ENCODE assay signal across 10 mouse cellular contexts in genomic region chr16:96996854-96997253, GRCm38 (mm10).
DNase-seq lines count a peak whose midpoint lies in the region; ATAC-seq lines count a peak whose summit lies in the region.
"Had no signal": no experiment of that assay in that cellular context is flagged by ENCODE, and none has a peak within 500 bp of the region (broad histone marks: within the 10 kb centered on the region; RNA-seq: fewer than 3 reads in every experiment).

No protein-coding gene starts in this region.

- no peak overlapping the region for H3K9ac ChIP-seq in forebrain, embryonic 12.5 days
- no peak overlapping the region for H3K9ac ChIP-seq in forebrain, embryonic 11.5 days (ENCODE audit: low read length)
- no peak overlapping the region for H3K9ac ChIP-seq in forebrain, embryonic 15.5 days (replicated peaks)
- H3K9ac ChIP-seq: heart, embryonic 15.5 days; midbrain, embryonic 12.5 days had no signal

- H3K4me1 ChIP-seq in forebrain, embryonic 12.5 days = 0 out of 2 replicates have a peak, but pooled peaks cover 5% of the 10 kb centered on the region
- H3K4me1 ChIP-seq in forebrain, embryonic 11.5 days (replicated peaks; ENCODE audit: control insufficient read depth, insufficient read depth, low read length) = no peaks in the 10 kb centered on the region
- peaks cover 32% of the 10 kb centered on the region for H3K4me1 ChIP-seq in forebrain, embryonic 15.5 days
- H3K4me1 ChIP-seq: heart, embryonic 15.5 days had no signal

- H3K4me3 ChIP-seq in forebrain, embryonic 12.5 days (replicated peaks) = no peak overlapping the region
- H3K4me3 ChIP-seq in forebrain, embryonic 11.5 days (ENCODE audit: low read depth, low read length) = no peak overlapping the region
- no peak overlapping the region for H3K4me3 ChIP-seq in forebrain, embryonic 15.5 days
- H3K4me3 ChIP-seq: heart, embryonic 15.5 days; midbrain, embryonic 12.5 days had no signal

- no peaks in the 10 kb centered on the region for H3K36me3 ChIP-seq in forebrain, embryonic 12.5 days (replicated peaks)
- H3K36me3 ChIP-seq in forebrain, embryonic 11.5 days (ENCODE audit: control insufficient read depth, insufficient read depth, low read length) = no peaks in the 10 kb centered on the region
- no peaks in the 10 kb centered on the region for H3K36me3 ChIP-seq in forebrain, embryonic 15.5 days
- H3K36me3 ChIP-seq: heart, embryonic 15.5 days; midbrain, embryonic 12.5 days had no signal

- H3K27ac ChIP-seq in forebrain, embryonic 12.5 days = 0 out of 2 replicates have a peak overlapping the region, but pooled peaks have one; percentile 32
- no peak overlapping the region for H3K27ac ChIP-seq in forebrain, embryonic 11.5 days (ENCODE audit: low read depth, low read length)
- H3K27ac ChIP-seq in forebrain, embryonic 15.5 days (replicated peaks) = peak overlapping the region; percentile 80
- H3K27ac ChIP-seq: heart, embryonic 15.5 days; midbrain, embryonic 12.5 days had no signal

- ATAC-seq in forebrain, embryonic 12.5 days (ENCODE audit: low FRiP score) = no peak
- ATAC-seq in forebrain, embryonic 11.5 days (replicated peaks; ENCODE audit: low FRiP score) = no peak
- ATAC-seq in forebrain, embryonic 15.5 days (replicated peaks) = peak; percentile 83

- DNase-seq in forebrain, embryonic 11.5 days (ENCODE audit: low spot score) = no peak
- peak; percentile 88 for DNase-seq in adipocyte (ENCODE audit: low spot score)
- DNase-seq in kidney, postnatal 10 days = peak; percentile 79
- DNase-seq in lung, postnatal 36 days = peak; percentile 22
- peak; percentile 17 for DNase-seq in testis, postnatal 14 days (ENCODE audit: low spot score)
- no peak for DNase-seq in thymus, postnatal 36 days

- H3K4me2 ChIP-seq in forebrain, embryonic 12.5 days = no peak overlapping the region
- no peak overlapping the region for H3K4me2 ChIP-seq in forebrain, embryonic 11.5 days (ENCODE audit: low read depth, low read length, severe bottlenecking)
- no peak overlapping the region for H3K4me2 ChIP-seq in forebrain, embryonic 15.5 days (replicated peaks)
- H3K4me2 ChIP-seq: heart, embryonic 15.5 days; midbrain, embryonic 12.5 days had no signal

- no peaks in the 10 kb centered on the region for H3K9me3 ChIP-seq in forebrain, embryonic 12.5 days
- H3K9me3 ChIP-seq in forebrain, embryonic 11.5 days (ENCODE audit: control insufficient read depth, low read length) = no peaks in the 10 kb centered on the region
- H3K9me3 ChIP-seq in forebrain, embryonic 15.5 days = no peaks in the 10 kb centered on the region
- H3K9me3 ChIP-seq: heart, embryonic 15.5 days; midbrain, embryonic 12.5 days had no signal

- 58% methylated on average over 3 of the region's 3 CpGs for WGBS in forebrain, embryonic 12.5 days
- 70% methylated on average over 3 of the region's 3 CpGs for WGBS in forebrain, embryonic 11.5 days
- 23% methylated on average over 3 of the region's 3 CpGs for WGBS in forebrain, embryonic 15.5 days

- H3K27me3 ChIP-seq in forebrain, embryonic 12.5 days = no peaks in the 10 kb centered on the region
- H3K27me3 ChIP-seq in forebrain, embryonic 11.5 days (ENCODE audit: control insufficient read depth, insufficient read depth, low read length) = no peaks in the 10 kb centered on the region
- no peaks in the 10 kb centered on the region for H3K27me3 ChIP-seq in forebrain, embryonic 15.5 days
- H3K27me3 ChIP-seq: heart, embryonic 15.5 days; midbrain, embryonic 12.5 days had no signal

Comparison
In these comparisons a context has a peak if more than half of its experiments do, and no peak if none do; other contexts are left out.
1. DNase-seq: peak in adipocyte (single experiment), kidney, postnatal 10 days (single experiment), lung, postnatal 36 days (single experiment) and testis, postnatal 14 days (single experiment); none in forebrain, embryonic 11.5 days (single experiment) and thymus, postnatal 36 days (0 of 2).